Mouse (Mus musculus): ENCODE data around the gene Tdg. TPM values are rescaled to one million over a fixed set of nuclear protein-coding genes. Genes with fewer than 3 reads are reported as not detected.

The Tdg gene
- polyA plus RNA-seq, 1 experiment, result 119 TPM

DNA sequence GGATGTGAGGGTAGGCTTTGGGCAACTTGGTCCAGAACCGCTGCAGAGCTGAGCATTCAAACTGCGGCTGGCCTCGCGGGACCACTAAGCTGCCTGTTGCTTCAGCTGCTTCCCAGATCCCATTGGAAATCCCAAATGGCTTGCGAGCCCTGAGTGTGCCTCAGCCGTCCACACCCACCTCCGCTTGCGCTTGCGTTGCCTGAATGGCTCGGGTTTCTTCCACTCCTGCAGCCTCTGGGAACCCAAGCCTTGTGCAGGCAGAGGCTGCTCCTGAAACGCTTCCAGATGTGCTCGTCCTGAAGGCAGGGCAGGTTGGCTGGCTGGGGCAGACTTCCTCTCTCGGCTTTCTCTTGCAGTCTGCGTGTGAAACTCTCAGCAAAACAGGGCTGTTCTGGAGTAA is 60.9 kb downstream of the Tdg start, which contains the start of gene Glt8d2:
Gene Glt8d2 (minus strand): TSS at position 157 of the 400 bp plus-strand sequence.
- no peaks in the 10 kb centered on the region for H3K9me3 ChIP-seq (replicated peaks; ENCODE audit: control insufficient read depth, insufficient read depth, low read length, poor library complexity, severe bottlenecking)
- TF ChIP-seq POLR2A (IDR thresholded peaks at IDR 0.05; ENCODE audit: insufficient read depth, low read length) (no peak), CTCF (IDR thresholded peaks at IDR 0.05; ENCODE audit: low read depth, low read length) (no peak), EP300 (IDR thresholded peaks at IDR 0.05; ENCODE audit: insufficient read depth, low read depth, low read length) (no peak)
- H3K36me3 ChIP-seq (ENCODE audit: control insufficient read depth, insufficient read depth, low read length, poor library complexity, severe bottlenecking), result no peaks in the 10 kb centered on the region
- no peak within 1 kb of the TSS for H3K9ac ChIP-seq (ENCODE audit: low read depth, poor library complexity, severe bottlenecking)
- H3K27ac ChIP-seq (ENCODE audit: insufficient read depth, low read length), result no peak within 1 kb of the TSS
- H3K4me1 ChIP-seq (ENCODE audit: control insufficient read depth, insufficient read depth, low read length), result no peaks in the 10 kb centered on the region
- no peak within 1 kb of the TSS for H3K4me3 ChIP-seq (ENCODE audit: low read depth, low read length)
- H3K27me3 ChIP-seq (ENCODE audit: control insufficient read depth, insufficient read depth, low read length, poor library complexity, severe bottlenecking), result no peaks in the 10 kb centered on the region

DNA sequence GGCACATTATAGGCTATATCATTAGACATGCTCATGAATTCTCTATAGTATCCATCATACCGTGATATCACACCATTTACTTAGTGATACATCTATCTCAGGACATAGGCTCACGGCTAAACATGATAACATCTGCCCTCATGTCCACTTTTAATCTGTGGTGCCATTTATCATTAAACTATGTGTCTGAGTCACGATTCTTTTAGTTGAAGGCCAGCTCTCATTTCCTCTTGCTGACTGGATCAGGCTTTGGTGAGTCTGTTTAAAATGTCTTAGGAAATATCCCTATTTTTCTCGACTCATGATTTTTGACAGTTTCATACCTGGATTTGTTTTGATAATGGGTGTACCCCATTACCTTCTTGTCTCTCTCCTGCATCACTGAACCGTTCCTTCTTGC is 66.3 kb downstream of the Tdg start, which contains the start of gene Hcfc2:
Gene Hcfc2 (plus strand): TSS at position 205 of the 400 bp plus-strand sequence.
- TF ChIP-seq EP300 (IDR thresholded peaks at IDR 0.05; ENCODE audit: insufficient read depth, low read depth, low read length) (no peak), CTCF (IDR thresholded peaks at IDR 0.05; ENCODE audit: low read depth, low read length) (no peak), POLR2A (IDR thresholded peaks at IDR 0.05; ENCODE audit: insufficient read depth, low read length) (no peak)
- Histone ChIP-seq H3K27ac (ENCODE audit: insufficient read depth, low read length) (no peak within 1 kb of the TSS), H3K27me3 (ENCODE audit: control insufficient read depth, insufficient read depth, low read length, poor library complexity, severe bottlenecking) (peaks cover 3% of the 10 kb centered on the region), H3K9ac (ENCODE audit: low read depth, poor library complexity, severe bottlenecking) (no peak within 1 kb of the TSS), H3K9me3 (replicated peaks; ENCODE audit: control insufficient read depth, insufficient read depth, low read length, poor library complexity, severe bottlenecking) (no peaks in the 10 kb centered on the region), H3K4me1 (ENCODE audit: control insufficient read depth, insufficient read depth, low read length) (peaks cover 3% of the 10 kb centered on the region), H3K36me3 (ENCODE audit: control insufficient read depth, insufficient read depth, low read length, poor library complexity, severe bottlenecking) (no peaks in the 10 kb centered on the region), H3K4me3 (ENCODE audit: low read depth, low read length) (no peak within 1 kb of the TSS)

DNA sequence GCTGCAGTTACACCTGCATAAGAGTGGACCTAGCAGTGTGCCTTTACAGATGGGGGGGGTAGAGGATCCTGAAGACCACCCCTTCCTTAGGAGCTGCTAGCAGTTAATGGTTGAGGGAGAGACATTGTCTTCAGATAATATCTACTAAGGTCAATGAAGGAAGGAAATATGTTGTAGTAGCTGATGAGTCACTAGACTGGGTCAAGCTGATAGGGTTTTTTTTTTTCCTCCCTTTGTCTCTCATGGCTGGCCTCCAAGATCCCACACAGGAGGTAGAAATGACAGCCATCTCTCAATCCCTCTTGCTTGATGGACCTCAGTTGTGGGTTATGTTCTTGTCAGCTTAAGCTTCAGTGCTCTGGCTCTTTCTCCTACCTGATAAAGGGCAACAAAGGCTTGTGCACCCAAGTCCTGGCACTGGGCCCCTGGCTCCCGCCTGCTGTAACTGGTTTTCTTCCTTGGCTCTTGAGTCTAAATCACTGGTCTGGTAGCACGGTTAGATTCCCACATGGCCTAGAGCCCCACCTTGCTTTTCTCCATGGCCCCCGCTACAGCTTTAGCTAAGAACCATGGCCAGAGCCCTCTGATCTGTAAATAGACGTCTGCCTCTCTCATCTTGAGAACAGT is 66.9 kb downstream of the Tdg start:
- Histone ChIP-seq H3K9me3 (replicated peaks; ENCODE audit: control insufficient read depth, insufficient read depth, low read length, poor library complexity, severe bottlenecking) (no peaks in the 10 kb centered on the region), H3K27me3 (ENCODE audit: control insufficient read depth, insufficient read depth, low read length, poor library complexity, severe bottlenecking) (peaks cover 3% of the 10 kb centered on the region), H3K27ac (ENCODE audit: insufficient read depth, low read length) (no peak overlapping the region), H3K4me1 (ENCODE audit: control insufficient read depth, insufficient read depth, low read length) (peaks cover 3% of the 10 kb centered on the region), H3K4me3 (ENCODE audit: low read depth, low read length) (no peak overlapping the region), H3K9ac (ENCODE audit: low read depth, poor library complexity, severe bottlenecking) (no peak overlapping the region), H3K36me3 (ENCODE audit: control insufficient read depth, insufficient read depth, low read length, poor library complexity, severe bottlenecking) (no peaks in the 10 kb centered on the region)
- TF ChIP-seq POLR2A (IDR thresholded peaks at IDR 0.05; ENCODE audit: insufficient read depth, low read length) (no peak), CTCF (IDR thresholded peaks at IDR 0.05; ENCODE audit: low read depth, low read length) (no peak), EP300 (IDR thresholded peaks at IDR 0.05; ENCODE audit: insufficient read depth, low read depth, low read length) (no peak)

- TF ChIP-seq CTCF (IDR thresholded peaks at IDR 0.05; ENCODE audit: low read depth, low read length), result no peak
- no peak for TF ChIP-seq POLR2A (IDR thresholded peaks at IDR 0.05; ENCODE audit: insufficient read depth, low read length)
- TF ChIP-seq EP300 (IDR thresholded peaks at IDR 0.05; ENCODE audit: insufficient read depth, low read depth, low read length), result no peak
- Histone ChIP-seq H3K4me3 (ENCODE audit: low read depth, low read length) (no peak overlapping the region), H3K4me1 (ENCODE audit: control insufficient read depth, insufficient read depth, low read length) (peaks cover 3% of the 10 kb centered on the region), H3K9me3 (replicated peaks; ENCODE audit: control insufficient read depth, insufficient read depth, low read length, poor library complexity, severe bottlenecking) (no peaks in the 10 kb centered on the region), H3K9ac (ENCODE audit: low read depth, poor library complexity, severe bottlenecking) (no peak overlapping the region), H3K27ac (ENCODE audit: insufficient read depth, low read length) (no peak overlapping the region), H3K27me3 (ENCODE audit: control insufficient read depth, insufficient read depth, low read length, poor library complexity, severe bottlenecking) (peaks cover 3% of the 10 kb centered on the region), H3K36me3 (ENCODE audit: control insufficient read depth, insufficient read depth, low read length, poor library complexity, severe bottlenecking) (no peaks in the 10 kb centered on the region)
Observed at GRCm38 (mm10) chr10:82697305-82697898, 67.8 kb downstream of the Tdg start.

DNA sequence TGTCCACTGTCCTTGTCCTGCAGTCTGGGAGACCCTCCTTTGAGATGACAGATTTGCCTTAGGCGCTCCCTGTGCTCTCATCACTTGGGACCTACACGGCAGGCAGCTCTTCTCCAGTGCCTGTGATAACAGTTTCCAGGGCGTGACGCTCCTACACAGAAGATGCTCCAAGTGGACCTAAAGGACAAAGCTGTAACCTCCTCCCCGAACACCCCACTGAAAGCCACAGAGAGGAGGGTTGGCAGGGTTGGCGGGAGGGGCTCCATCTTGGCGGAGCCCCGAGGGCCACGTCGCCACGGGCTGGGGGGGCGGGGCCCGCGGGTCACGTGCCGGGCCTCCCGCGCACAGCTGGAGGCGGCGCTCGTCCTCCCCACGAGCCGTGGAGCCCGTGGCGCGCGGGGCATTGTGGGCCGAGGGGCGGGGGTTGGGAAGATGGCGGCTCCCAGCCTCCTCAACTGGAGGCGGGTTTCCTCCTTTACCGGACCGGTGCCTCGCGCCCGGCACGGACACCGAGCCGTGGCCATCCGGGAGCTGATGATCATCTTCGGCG is 69.2 kb downstream of the Tdg start:
- Histone ChIP-seq H3K27ac (ENCODE audit: insufficient read depth, low read length) (no peak overlapping the region), H3K9ac (ENCODE audit: low read depth, poor library complexity, severe bottlenecking) (peak overlapping the region; percentile 55), H3K4me1 (ENCODE audit: control insufficient read depth, insufficient read depth, low read length) (peaks cover 3% of the 10 kb centered on the region), H3K4me3 (ENCODE audit: low read depth, low read length) (peak overlapping the region; percentile 88), H3K9me3 (replicated peaks; ENCODE audit: control insufficient read depth, insufficient read depth, low read length, poor library complexity, severe bottlenecking) (no peaks in the 10 kb centered on the region), H3K36me3 (ENCODE audit: control insufficient read depth, insufficient read depth, low read length, poor library complexity, severe bottlenecking) (no peaks in the 10 kb centered on the region), H3K27me3 (ENCODE audit: control insufficient read depth, insufficient read depth, low read length, poor library complexity, severe bottlenecking) (peaks cover 3% of the 10 kb centered on the region)
- TF ChIP-seq EP300 (IDR thresholded peaks at IDR 0.05; ENCODE audit: insufficient read depth, low read depth, low read length) (no peak), POLR2A (IDR thresholded peaks at IDR 0.05; ENCODE audit: insufficient read depth, low read length) (no peak), CTCF (IDR thresholded peaks at IDR 0.05; ENCODE audit: low read depth, low read length) (no peak)

Measured in ES-Bruce4 (cell line).